In the genomic region with DNA sequence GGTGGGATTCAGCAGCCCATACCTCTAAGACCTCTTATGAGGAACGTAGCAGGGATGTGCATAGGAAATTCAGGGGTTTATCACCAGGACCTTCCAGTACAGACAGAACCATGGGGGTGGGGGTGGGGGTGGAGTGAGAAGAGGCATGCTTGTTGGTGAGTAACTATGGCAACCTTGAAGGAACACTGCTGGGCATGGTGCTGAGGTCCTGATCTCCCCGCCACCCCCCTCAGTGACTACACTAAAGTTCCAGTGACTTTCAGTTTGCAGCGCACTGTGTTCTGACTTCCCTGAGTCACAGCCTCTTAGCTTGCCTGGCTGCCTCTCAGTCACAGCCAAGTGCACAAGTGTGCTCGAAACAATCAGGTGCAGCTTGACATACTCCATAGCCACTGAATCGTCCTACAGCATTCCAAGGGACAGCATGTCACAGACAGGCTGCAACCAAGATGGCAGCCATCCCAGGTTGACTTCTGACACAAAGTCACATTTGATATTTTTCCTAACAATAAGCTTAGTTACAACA, we compare ENCODE assay signal across 24 mouse cellular contexts. TPM values are rescaled to one million over a fixed set of nuclear protein-coding genes. Genes with fewer than 3 reads are reported as not detected.
DNase-seq lines count a peak whose midpoint lies in the region; ATAC-seq and TF ChIP-seq lines count a peak whose summit lies in the region.
"Had no signal": no experiment of that assay in that cellular context is flagged by ENCODE, and none has a peak within 500 bp of the region (broad histone marks: within the 10 kb centered on the region; RNA-seq: fewer than 3 reads in every experiment).

No protein-coding gene starts in this region.

- no peaks in the 10 kb centered on the region for H3K27me3 ChIP-seq in heart, postnatal 0 days (ENCODE audit: control insufficient read depth, insufficient read depth, low read length)
- H3K27me3 ChIP-seq in MEL (ENCODE audit: control insufficient read depth in 1 of 2, insufficient read depth in 2 of 2, low read length in 2 of 2) = no peaks in the 10 kb centered on the region
- H3K27me3 ChIP-seq: CH12.LX had no signal

- TF ChIP-seq RAD21 in MEL (IDR thresholded peaks at IDR 0.05; ENCODE audit: low read depth, low read length) = no peak

- no peak overlapping the region for H3K4me3 ChIP-seq in heart, postnatal 0 days (ENCODE audit: low read depth, low read length)
- no peak overlapping the region for H3K4me3 ChIP-seq in MEL (ENCODE audit: control insufficient read depth in 1 of 2, insufficient read depth in 1 of 2, low read depth in 2 of 2, low read length in 2 of 2)
- H3K4me3 ChIP-seq: left cerebral cortex, adult 2 months had no signal

- no peaks in the 10 kb centered on the region for H3K4me1 ChIP-seq in heart, postnatal 0 days (ENCODE audit: control insufficient read depth, insufficient read depth)
- no peaks in the 10 kb centered on the region for H3K4me1 ChIP-seq in MEL (ENCODE audit: control insufficient read depth in 1 of 2, insufficient read depth in 2 of 2, low read length in 2 of 2)

- no peak overlapping the region for H3K27ac ChIP-seq in heart, postnatal 0 days (ENCODE audit: low read depth)
- no peak overlapping the region for H3K27ac ChIP-seq in MEL (ENCODE audit: control insufficient read depth, low read depth, low read length)
- H3K27ac ChIP-seq: left cerebral cortex, adult 2 months had no signal

- no peaks in the 10 kb centered on the region for H3K9me3 ChIP-seq in heart, postnatal 0 days (replicated peaks; ENCODE audit: control insufficient read depth, low read length)
- no peaks in the 10 kb centered on the region for H3K9me3 ChIP-seq in MEL (replicated peaks; ENCODE audit: insufficient read depth, low read length)

- intact Hi-C loops in heart, postnatal 25 days (cut with DNase I) = no loop called here

- 0 out of 2 replicates have a peak, but pooled peaks cover 1% of the 10 kb centered on the region for H3K79me2 ChIP-seq in MEL (ENCODE audit: control insufficient read depth, insufficient read depth, low read length, poor library complexity)

- no peaks in the 10 kb centered on the region for H3K36me3 ChIP-seq in heart, postnatal 0 days (replicated peaks; ENCODE audit: control insufficient read depth, insufficient read depth, low read length)
- H3K36me3 ChIP-seq in MEL (ENCODE audit: control insufficient read depth in 1 of 2, insufficient read depth in 2 of 2, low read length in 2 of 2) = peaks cover 0 to 41% of the 10 kb centered on the region in 2 experiments; a peak in 3 of 4 replicates

- peak; percentile 33; the same call in 1 of the 2 replicates for ATAC-seq in heart, postnatal 0 days (ENCODE audit: insufficient read depth, low read depth)
- ATAC-seq in common myeloid progenitor, adult 5-6 weeks (replicated peaks; ENCODE audit: low read depth, poor library complexity, severe bottlenecking) = 0 out of 2 replicates have a peak, but pooled peaks have one; percentile 9
- ATAC-seq: activated CD4-positive, CD25-positive, alpha-beta regulatory T cell, adult 4 months; forebrain, embryonic 16.5 days; inflammation-experienced regulatory T-cells, adult 6 months; midbrain, embryonic 16.5 days had no signal

- H3K9ac ChIP-seq in heart, postnatal 0 days (replicated peaks; ENCODE audit: low read depth, low read length) = no peak overlapping the region
- no peak overlapping the region for H3K9ac ChIP-seq in MEL (ENCODE audit: control insufficient read depth, low read depth, low read length, poor library complexity, severe bottlenecking)
- H3K9ac ChIP-seq: lung, embryonic 14.5 days had no signal

- 48% methylated on average over 5 of the region's 5 CpGs for WGBS in heart, postnatal 0 days

- H3K4me2 ChIP-seq in heart, postnatal 0 days (ENCODE audit: low read depth, low read length) = no peak overlapping the region
- H3K4me2 ChIP-seq: lung, embryonic 14.5 days had no signal

- TF ChIP-seq POLR2A in MEL (IDR thresholded peaks at IDR 0.05; ENCODE audit: control insufficient read depth in 1 of 2, insufficient read depth in 1 of 2, low read depth in 1 of 2, low read length in 2 of 2, poor library complexity in 1 of 2) = no peak; a peak in 1 of 4 replicates

- DNase-seq in heart, postnatal 0 days (ENCODE audit: low spot score) = no peak
- no peak for DNase-seq in heart, postnatal 25 days (ENCODE audit: low spot score)
- peak; percentile 5 to 18 for DNase-seq in kidney, postnatal 4 days
- DNase-seq in kidney, adult 9 months = no peak
- no peak for DNase-seq in MEL (ENCODE audit: low read depth, low spot score)
- DNase-seq in embryo, embryonic 10.5 days (ENCODE audit: low spot score) = no peak
- DNase-seq in cerebellum, postnatal 25 days = no peak
- DNase-seq: adrenal gland, postnatal 10 days; cerebellum, adult 9-11 months; embryo, embryonic 11 days; gastrocnemius, postnatal 25 days; kidney, postnatal 14 days; layer of hippocampus, adult 9-11 months; left cerebral cortex, postnatal 4 days; liver; lung, embryonic 14.5 days; right cerebral cortex, postnatal 25 days had no signal

- TF ChIP-seq EP300 in heart, postnatal 0 days (IDR thresholded peaks at IDR 0.05; ENCODE audit: low read depth) = no peak
- no peak for TF ChIP-seq EP300 in MEL (IDR thresholded peaks at IDR 0.05; ENCODE audit: low read depth in 1 of 2, low read length in 2 of 2)

- TF ChIP-seq CTCF in heart, postnatal 0 days (IDR thresholded peaks at IDR 0.05; ENCODE audit: low read depth) = no peak
- TF ChIP-seq CTCF in MEL (IDR thresholded peaks at IDR 0.05 in 2 of 3, conservative IDR thresholded peaks at IDR 0.05 in 1 of 3; ENCODE audit: control insufficient read depth in 1 of 3, insufficient read depth in 1 of 3, low read depth in 2 of 3, low read length in 3 of 3, poor library complexity in 1 of 3, severe bottlenecking in 1 of 3) = no peak

TF ChIP-seq in MEL, 35 proteins besides CTCF, POLR2A, EP300 and RAD21:
- TF ChIP-seq TAL1 (IDR thresholded peaks at IDR 0.05; ENCODE audit: low read length) (no peak), MYB (IDR thresholded peaks at IDR 0.05; ENCODE audit: low read depth, low read length) (no peak), POLR2AphosphoS2 (IDR thresholded peaks at IDR 0.05; ENCODE audit: low read length) (0 out of 2 replicates have a peak, but pooled peaks have one; percentile 19)

RNA-seq across cellular contexts. Expression of gene Myb, which starts 32.6 kb away (rescaled TPM):
- 0.15 and 2.0 TPM in 2 replicates for total RNA-seq in heart, postnatal 0 days (2014; rRNA removed; ENCODE audit: low replicate concordance)
- 0.20 and 0.36 TPM in 2 replicates for polyA plus RNA-seq in heart, postnatal 0 days (2015; fragmentation: Nextera tagmentation; extraction: Ambion mirVana)
- total RNA-seq in heart, postnatal 25 days (2021) = under 1 TPM in 1 of 2 experiments, not detected in 1; 0.23 TPM
- total RNA-seq in MEL (2012; rRNA removed) = 125 and 133 TPM in 2 replicates
- 100 to 1,000 TPM; 155 to 245 TPM for polyA plus RNA-seq in MEL (2012; ENCODE audit: insufficient read depth in 1 of 2, insufficient read length in 2 of 2, low read depth in 1 of 2, low replicate concordance in 2 of 2, missing spikeins in 1 of 2)
- total RNA-seq in common myeloid progenitor, adult 5-6 weeks (2017) = 415 and 490 TPM in 2 replicates

Comparison
In these comparisons a context has a peak if more than half of its experiments do, and no peak if none do; other contexts are left out.
1. DNase-seq: peak in kidney, postnatal 4 days (2 of 2); none in heart, postnatal 0 days (single experiment), heart, postnatal 25 days (single experiment), kidney, adult 9 months (single experiment), MEL (single experiment), embryo, embryonic 10.5 days (single experiment) and cerebellum, postnatal 25 days (0 of 2).
2. RNA of gene Myb, which starts 32.6 kb away (total RNA-seq): 415 to 490 TPM in common myeloid progenitor, adult 5-6 weeks and 125 to 133 TPM in MEL; 0.23 TPM in heart, postnatal 25 days and 0.15 to 2.0 TPM in heart, postnatal 0 days; every median in the first group is over 10 times any median in the second.